Mouse (Mus musculus): ENCODE measurements around the gene Ndufa11.
A peak's percentile ranks its signal among the peaks of the same experiment; 100 is the strongest.

DNA sequence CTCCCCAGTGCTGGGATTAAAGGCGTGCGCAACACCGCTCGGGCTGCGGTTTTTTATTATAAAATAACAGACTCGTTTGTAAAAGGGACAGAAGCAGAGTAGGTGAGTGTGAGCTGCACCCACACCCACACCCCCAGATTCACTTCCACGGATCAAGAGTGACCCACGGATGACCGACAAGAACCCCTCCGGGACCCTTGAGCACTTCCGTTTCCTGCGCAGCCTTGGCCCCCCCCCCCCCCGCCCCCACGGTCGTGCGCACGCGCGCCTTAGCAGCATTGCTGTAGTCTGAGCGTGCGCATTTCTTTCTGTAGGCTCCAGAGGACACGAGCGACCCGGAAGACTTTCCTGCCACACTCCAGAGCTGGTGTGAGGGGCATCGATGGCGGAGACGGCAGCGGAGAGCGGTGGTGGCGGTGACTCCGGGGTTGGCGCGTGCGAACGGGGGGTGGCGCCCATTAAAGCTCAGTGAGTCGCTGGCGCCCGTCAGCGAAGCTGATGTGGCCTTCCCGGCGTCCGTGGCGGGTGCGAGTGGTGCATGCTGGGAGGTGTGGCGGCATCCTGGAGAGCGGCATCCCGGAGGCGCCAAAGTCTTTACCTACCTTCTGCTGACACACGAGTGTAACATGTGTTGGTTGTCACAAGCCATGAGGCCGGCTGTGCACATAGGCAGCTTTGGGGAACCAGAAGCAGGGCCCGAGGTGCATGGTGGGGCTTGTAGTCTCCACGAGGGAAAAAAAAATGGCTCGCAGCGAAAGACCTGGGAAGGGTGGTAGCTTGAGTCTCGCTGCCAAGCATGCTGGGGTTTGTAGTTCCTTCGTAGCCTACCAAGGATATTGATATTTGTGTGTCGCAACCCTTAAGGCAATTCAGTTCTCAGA, 47.1 kb downstream of the Ndufa11 start, which contains the start of gene Dus3l:
- TF ChIP-seq CTCF (IDR thresholded peaks at IDR 0.05) (no peak), POLR2A (IDR thresholded peaks at IDR 0.05; ENCODE audit: insufficient read depth, low read depth, low read length) (peak; percentile 89)
